Mouse (Mus musculus) stomach, embryonic 16.5 days (tissue): ENCODE measurements at regions not wholly inside any gene's neighbourhood (a gene's known extent, or its start where the extent isn't known, plus 50 kb on each side); places are given as distances from the start of the nearest gene placed in this dataset.

Source experiments
- ATAC-seq: fragments of 200-750 bp; cut with Nextera tagmentation; 2 replicates; pipeline ENCODE4 v1.8.0; 2017; ENCODE audit warnings: moderate number of reproducible peaks, moderate TSS enrichment; ENCODE audit not compliant: insufficient read depth, low FRiP score
- H3K27ac ChIP-seq: fragments of 300-500 bp; sonication (generic); 2 replicates; pipeline ENCODE4 v1.5.1; 2014; ENCODE audit warnings: low read length
- H3K27me3 ChIP-seq: fragments of 300-500 bp; sonication (generic); 2 replicates; pipeline ENCODE4 v1.6.1; 2014; ENCODE audit warnings: low read length, control low read depth, mixed read lengths; ENCODE audit not compliant: control insufficient read depth, insufficient read depth
- H3K36me3 ChIP-seq: fragments of 300-500 bp; sonication (generic); 2 replicates; pipeline ENCODE4 v1.6.1; 2014; ENCODE audit warnings: low read length; ENCODE audit not compliant: control insufficient read depth, insufficient read depth
- H3K4me1 ChIP-seq: fragments of 300-500 bp; sonication (generic); 2 replicates; pipeline ENCODE4 v1.6.1; 2014; ENCODE audit warnings: low read length, control low read depth, mixed read lengths; ENCODE audit not compliant: control insufficient read depth, insufficient read depth
- H3K4me2 ChIP-seq: fragments of 300-500 bp; sonication (generic); 2 replicates; pipeline ENCODE4 v1.6.1; 2014; ENCODE audit warnings: low read depth, low read length, mixed read lengths
- H3K4me3 ChIP-seq: fragments of 300-500 bp; sonication (generic); replicated peaks from 2 replicates; pipeline ENCODE4 v1.5.1; 2014; ENCODE audit warnings: mild to moderate bottlenecking, low read length
- H3K9ac ChIP-seq: fragments of 300-500 bp; sonication (generic); 2 replicates; pipeline ENCODE4 v1.6.1; 2014; ENCODE audit warnings: low read length
- H3K9me3 ChIP-seq: fragments of 300-500 bp; sonication (generic); replicated peaks from 2 replicates; pipeline ENCODE4 v1.6.1; 2016; ENCODE audit warnings: low read length, control low read depth; ENCODE audit not compliant: control insufficient read depth
- WGBS: fragments of 180-500 bp; shearing (Covaris S2); extraction: QIAGEN DNeasy Blood & Tissue Kit; methylation state at CpG from one replicate; pipeline ENCODE4 v1.1.7; 2014; 5-methylcytosine and 5-hydroxymethylcytosine counted together

- H3K27me3 ChIP-seq: no peaks in the 10 kb centered on the region
- WGBS: 74% methylated on average over 2 of the region's 2 CpGs
- H3K36me3 ChIP-seq: no peaks in the 10 kb centered on the region
- no peak for ATAC-seq
- H3K27ac ChIP-seq: no peak overlapping the region
- no peak overlapping the region for H3K4me3 ChIP-seq
- H3K9me3 ChIP-seq: no peaks in the 10 kb centered on the region
- no peak overlapping the region for H3K9ac ChIP-seq
- no peaks in the 10 kb centered on the region for H3K4me1 ChIP-seq
- H3K4me2 ChIP-seq: no peak overlapping the region
Measured at GRCm38 (mm10) chr3:155513885-155514284, 420.7 kb downstream of the Lrriq3 start.

- no peaks in the 10 kb centered on the region for H3K4me1 ChIP-seq
- H3K4me3 ChIP-seq: no peak overlapping the region
- no peaks in the 10 kb centered on the region for H3K9me3 ChIP-seq
- H3K27ac ChIP-seq: no peak overlapping the region
- H3K36me3 ChIP-seq: no peaks in the 10 kb centered on the region
- H3K9ac ChIP-seq: no peak overlapping the region
- no peaks in the 10 kb centered on the region for H3K27me3 ChIP-seq
- ATAC-seq: no peak
- H3K4me2 ChIP-seq: no peak overlapping the region
- whole genome bisulfite sequencing: 75% methylated on average over 3 of the region's 3 CpGs
Measured at GRCm38 (mm10) chr3:155529312-155529711, 436.1 kb downstream of the Lrriq3 start.

GRCm38 (mm10) chr3:155530811-155531210 is 437.6 kb downstream of the Lrriq3 start:
- Histone ChIP-seq H3K4me1 (no peaks in the 10 kb centered on the region), H3K27me3 (no peaks in the 10 kb centered on the region)

GRCm38 (mm10) chr3:155532075-155532474 is 438.8 kb downstream of the Lrriq3 start:
- no peaks in the 10 kb centered on the region for H3K9me3 ChIP-seq
- ATAC-seq: no peak
- no peaks in the 10 kb centered on the region for H3K4me1 ChIP-seq
- H3K9ac ChIP-seq: no peak overlapping the region
- H3K4me3 ChIP-seq: no peak overlapping the region
- no peaks in the 10 kb centered on the region for H3K36me3 ChIP-seq
- no peak overlapping the region for H3K27ac ChIP-seq
- no peaks in the 10 kb centered on the region for H3K27me3 ChIP-seq
- WGBS: 80% methylated on average over 4 of the region's 4 CpGs
- no peak overlapping the region for H3K4me2 ChIP-seq

More at GRCm38 (mm10) chr3:155530811-155531210, 437.6 kb downstream of the Lrriq3 start:
- H3K4me2 ChIP-seq: no peak overlapping the region
- no peak for ATAC-seq
- no peak overlapping the region for H3K9ac ChIP-seq
- no peak overlapping the region for H3K4me3 ChIP-seq
- H3K36me3 ChIP-seq: no peaks in the 10 kb centered on the region
- no peaks in the 10 kb centered on the region for H3K9me3 ChIP-seq
- no peak overlapping the region for H3K27ac ChIP-seq

- H3K27ac ChIP-seq: no peak overlapping the region
- H3K9ac ChIP-seq: no peak overlapping the region
- H3K4me3 ChIP-seq: no peak overlapping the region
- no peak overlapping the region for H3K4me2 ChIP-seq
- H3K9me3 ChIP-seq: no peaks in the 10 kb centered on the region
- no peaks in the 10 kb centered on the region for H3K36me3 ChIP-seq
- no peaks in the 10 kb centered on the region for H3K4me1 ChIP-seq
- no peaks in the 10 kb centered on the region for H3K27me3 ChIP-seq
- no peak for ATAC-seq
- WGBS: 72% methylated on average over 6 of the region's 6 CpGs
Measured at GRCm38 (mm10) chr3:155548204-155548603, 455.0 kb downstream of the Lrriq3 start.

GRCm38 (mm10) chr3:155577111-155577510 is 483.9 kb downstream of the Lrriq3 start:
- Histone ChIP-seq H3K4me1 (no peaks in the 10 kb centered on the region), H3K36me3 (no peaks in the 10 kb centered on the region), H3K4me3 (no peak overlapping the region), H3K27me3 (no peaks in the 10 kb centered on the region), H3K4me2 (no peak overlapping the region), H3K9me3 (no peaks in the 10 kb centered on the region), H3K9ac (no peak overlapping the region), H3K27ac (no peak overlapping the region)
- WGBS: 55% methylated on average over 2 of the region's 2 CpGs
- no peak for ATAC-seq

- WGBS: 19% methylated on average over 1 of the region's 1 CpGs
- Histone ChIP-seq H3K27ac (no peak overlapping the region), H3K27me3 (no peaks in the 10 kb centered on the region), H3K4me1 (no peaks in the 10 kb centered on the region), H3K36me3 (no peaks in the 10 kb centered on the region), H3K9me3 (no peaks in the 10 kb centered on the region), H3K9ac (no peak overlapping the region), H3K4me2 (no peak overlapping the region), H3K4me3 (no peak overlapping the region)
- ATAC-seq: no peak
Measured at GRCm38 (mm10) chr3:155604001-155604400, 510.8 kb downstream of the Lrriq3 start.
